Comparison of ENCODE assay signal across 7 mouse cellular contexts in the genomic region with DNA sequence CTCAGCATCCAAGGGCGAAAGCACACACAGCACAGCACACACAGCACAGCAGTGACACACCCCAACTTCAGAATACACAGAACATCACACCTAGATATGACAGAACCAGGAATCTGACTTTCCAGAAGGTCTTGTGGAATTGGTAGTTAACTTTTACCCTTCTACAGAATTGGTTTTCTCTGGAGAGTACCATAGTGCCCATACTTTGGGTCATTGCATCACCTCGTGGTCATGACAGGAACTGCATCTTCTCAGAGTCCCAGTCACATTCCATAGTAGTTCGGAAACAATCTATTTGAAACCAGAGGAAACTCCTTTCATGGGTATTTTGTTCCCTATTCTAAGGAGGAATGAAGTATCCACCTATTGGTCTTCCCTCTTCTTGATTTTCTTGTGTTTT.
DNase-seq lines count a peak whose midpoint lies in the region; ATAC-seq and TF ChIP-seq lines count a peak whose summit lies in the region.

No protein-coding gene starts in this region.

- H3K27ac ChIP-seq in CH12.LX (ENCODE audit: insufficient read depth, low read depth) = no peak overlapping the region
- no peak overlapping the region for H3K27ac ChIP-seq in gastrocnemius, adult 2 months
- H3K27ac ChIP-seq in kidney, embryonic 14.5 days (ENCODE audit: low read depth, low read length) = no peak overlapping the region
- no peak overlapping the region for H3K27ac ChIP-seq in liver, embryonic 13.5 days
- no peak overlapping the region for H3K27ac ChIP-seq in neural tube, embryonic 12.5 days

- peaks cover 3% of the 10 kb centered on the region for H3K9me3 ChIP-seq in CH12.LX (replicated peaks; ENCODE audit: low read length)
- no peaks in the 10 kb centered on the region for H3K9me3 ChIP-seq in kidney, embryonic 14.5 days (ENCODE audit: control insufficient read depth, low read length)
- H3K9me3 ChIP-seq in liver, embryonic 13.5 days (replicated peaks) = no peaks in the 10 kb centered on the region
- no peaks in the 10 kb centered on the region for H3K9me3 ChIP-seq in neural tube, embryonic 12.5 days

- no peak overlapping the region for H3K9ac ChIP-seq in CH12.LX (ENCODE audit: insufficient read depth, low read depth)
- H3K9ac ChIP-seq in kidney, embryonic 14.5 days (ENCODE audit: low read depth, low read length) = no peak overlapping the region
- no peak overlapping the region for H3K9ac ChIP-seq in liver, embryonic 13.5 days
- no peak overlapping the region for H3K9ac ChIP-seq in neural tube, embryonic 12.5 days

- dilution Hi-C loops in CH12.LX (cut with MboI; ENCODE audit: extremely low pct_ligation_motif_present, extremely low pct_unique_long_range_greater_than_20kb, low sequenced_read_pairs) = no loop called here

- ATAC-seq in kidney, embryonic 14.5 days (ENCODE audit: low FRiP score, low TSS enrichment) = peak; percentile 55; the same call in 1 of the 2 replicates
- no peak for ATAC-seq in liver, embryonic 13.5 days (ENCODE audit: low read depth)
- peak; percentile 65; the same call in 1 of the 2 replicates for ATAC-seq in neural tube, embryonic 12.5 days (ENCODE audit: low FRiP score, low read depth)

- in situ Hi-C loops in CH12.LX (cut with MboI; ENCODE audit: low pct_ligation_motif_present, low pct_unique_long_range_greater_than_20kb, low sequenced_read_pairs) = loop anchor here (5.0 to 25.0 kb wide), 2 partner anchors 64 to 379 kb away; no protein-coding TSS in a partner anchor

- TF ChIP-seq RAD21 in CH12.LX (IDR thresholded peaks at IDR 0.05; ENCODE audit: low read depth, low read length) = peak; percentile 95

- TF ChIP-seq CTCF in CH12.LX (conservative IDR thresholded peaks at IDR 0.05 in 1 of 2, IDR thresholded peaks at IDR 0.05 in 1 of 2; ENCODE audit: low read depth in 2 of 2, low read length in 2 of 2) = peak; percentile 95 to 99
- peak; percentile 86 for TF ChIP-seq CTCF in gastrocnemius, adult 2 months (IDR thresholded peaks at IDR 0.05)

- H3K4me1 ChIP-seq in CH12.LX (ENCODE audit: control insufficient read depth in 1 of 2, insufficient read depth in 2 of 2) = peaks cover 3 to 9% of the 10 kb centered on the region in 2 experiments; a peak in 3 of 4 replicates
- no peaks in the 10 kb centered on the region for H3K4me1 ChIP-seq in kidney, embryonic 14.5 days (ENCODE audit: control insufficient read depth, insufficient read depth, low read length)
- H3K4me1 ChIP-seq in liver, embryonic 13.5 days (replicated peaks) = peaks cover 4% of the 10 kb centered on the region; the same call in 1 of the 2 replicates
- H3K4me1 ChIP-seq in neural tube, embryonic 12.5 days = no peaks in the 10 kb centered on the region

- WGBS in kidney, embryonic 14.5 days = 53% methylated on average over 3 of the region's 3 CpGs
- 38% methylated on average over 3 of the region's 3 CpGs for WGBS in liver, embryonic 13.5 days (ENCODE audit: insufficient replicate concordance)
- WGBS in neural tube, embryonic 12.5 days = 50% methylated on average over 3 of the region's 3 CpGs

- no peak overlapping the region for H3K4me3 ChIP-seq in CH12.LX (replicated peaks in 1 of 3; ENCODE audit: low read depth in 2 of 3, low read length in 2 of 3, poor library complexity in 1 of 3)
- no peak overlapping the region for H3K4me3 ChIP-seq in gastrocnemius, adult 2 months
- H3K4me3 ChIP-seq in kidney, embryonic 14.5 days (ENCODE audit: low read length) = no peak overlapping the region
- no peak overlapping the region for H3K4me3 ChIP-seq in liver, embryonic 13.5 days (replicated peaks)
- H3K4me3 ChIP-seq in neural tube, embryonic 12.5 days = no peak overlapping the region

- DNase-seq in A20 (ENCODE audit: low read depth, low spot score) (peak; percentile 41), CH12.LX (ENCODE audit: extremely low read depth) (peak; percentile 61)
- DNase-seq in cerebellum, adult 8-10 months = peak; percentile 41
- DNase-seq in gastrocnemius, adult 2 months = peak; percentile 57
- DNase-seq in liver, embryonic 13.5 days = peak; percentile 15

- H3K4me2 ChIP-seq in CH12.LX (ENCODE audit: insufficient read depth, low read depth, poor library complexity, severe bottlenecking) = no peak overlapping the region
- no peak overlapping the region for H3K4me2 ChIP-seq in kidney, embryonic 14.5 days (replicated peaks; ENCODE audit: low read depth, low read length)
- H3K4me2 ChIP-seq in liver, embryonic 13.5 days = no peak overlapping the region
- no peak overlapping the region for H3K4me2 ChIP-seq in neural tube, embryonic 12.5 days (replicated peaks)

- H3K36me3 ChIP-seq in CH12.LX (replicated peaks in 1 of 2; ENCODE audit: control insufficient read depth in 1 of 2, insufficient read depth in 1 of 2, low read length in 1 of 2) = no peaks in the 10 kb centered on the region
- H3K36me3 ChIP-seq in kidney, embryonic 14.5 days (ENCODE audit: control insufficient read depth, insufficient read depth, low read length) = peaks cover 3% of the 10 kb centered on the region; the same call in 1 of the 2 replicates
- H3K36me3 ChIP-seq in liver, embryonic 13.5 days = no peaks in the 10 kb centered on the region
- no peaks in the 10 kb centered on the region; the same call in 1 of the 2 replicates for H3K36me3 ChIP-seq in neural tube, embryonic 12.5 days

- intact Hi-C loops in gastrocnemius, adult 2 months (cut with DNase I) = loop anchor here (2.0 to 10.0 kb wide), 4 partner anchors 65 to 501 kb away; no protein-coding TSS in a partner anchor

- no peak for TF ChIP-seq POLR2A in CH12.LX (IDR thresholded peaks at IDR 0.05; ENCODE audit: low read depth, low read length)

- no peak for TF ChIP-seq EP300 in CH12.LX (IDR thresholded peaks at IDR 0.05; ENCODE audit: low read length)

- H3K27me3 ChIP-seq in CH12.LX (replicated peaks) = no peaks in the 10 kb centered on the region
- no peaks in the 10 kb centered on the region for H3K27me3 ChIP-seq in kidney, embryonic 14.5 days (ENCODE audit: control insufficient read depth, insufficient read depth, low read length)
- no peaks in the 10 kb centered on the region for H3K27me3 ChIP-seq in liver, embryonic 13.5 days
- no peaks in the 10 kb centered on the region for H3K27me3 ChIP-seq in neural tube, embryonic 12.5 days (replicated peaks)

- no peaks in the 10 kb centered on the region for H3K79me2 ChIP-seq in CH12.LX (replicated peaks; ENCODE audit: control insufficient read depth, extremely low read depth, insufficient read depth, poor library complexity, severe bottlenecking)

TF ChIP-seq in CH12.LX, 34 proteins besides CTCF, POLR2A, EP300 and RAD21:
- TF ChIP-seq SMC3 (IDR thresholded peaks at IDR 0.05; ENCODE audit: low read depth, low read length) (peak; percentile 95), CHD2 (IDR thresholded peaks at IDR 0.05; ENCODE audit: low read length) (no peak), UBTF (IDR thresholded peaks at IDR 0.05; ENCODE audit: low read depth, low read length) (no peak), ZC3H11A (IDR thresholded peaks at IDR 0.05; ENCODE audit: low read depth, low read length) (peak; percentile 74), IRF4 (IDR thresholded peaks at IDR 0.05; ENCODE audit: low read depth, low read length) (0 out of 2 replicates have a peak, but pooled peaks have one; percentile 8), E2F4 (IDR thresholded peaks at IDR 0.05; ENCODE audit: insufficient replicate concordance, low read depth, low read length) (no peak), KAT2A (IDR thresholded peaks at IDR 0.05; ENCODE audit: insufficient replicate concordance, low read length) (no peak)
